Mouse (Mus musculus) ovary, postnatal 10 days (tissue): ENCODE measurements around the gene Mapk10.

Experiments used
- DNase-seq: peaks from one replicate; pipeline ENCODE4 v3.0.0; 2022; ENCODE audit warnings: low spot score

Gene Mapk10

GRCm38 (mm10) chr5:103050319-103050916 lies 160.7 kb downstream of the Mapk10 start:
- DNase-seq: no peak

GRCm38 (mm10) chr5:103048011-103048410 lies 163.1 kb downstream of the Mapk10 start:
- no peak for DNase-seq

GRCm38 (mm10) chr5:103037752-103038151 lies 173.4 kb downstream of the Mapk10 start:
- no peak for DNase-seq

- DNase-seq: peak; percentile 38
These were observed 182.1 kb downstream of the Mapk10 start for GRCm38 (mm10) chr5:103028940-103029621.

- DNase-seq: no peak
These were observed 188.5 kb downstream of the Mapk10 start for GRCm38 (mm10) chr5:103022504-103023172.

- no peak for DNase-seq
These were observed 189.7 kb downstream of the Mapk10 start for GRCm38 (mm10) chr5:103021479-103021878.

- no peak for DNase-seq
These were observed 190.2 kb downstream of the Mapk10 start for GRCm38 (mm10) chr5:103020954-103021353.

- DNase-seq: no peak
These were observed 191.0 kb downstream of the Mapk10 start for GRCm38 (mm10) chr5:103020127-103020526.

GRCm38 (mm10) chr5:103017637-103018036 lies 193.5 kb downstream of the Mapk10 start:
- DNase-seq: no peak

GRCm38 (mm10) chr5:103014309-103014708 lies 196.8 kb downstream of the Mapk10 start:
- DNase-seq: no peak

- DNase-seq: no peak
These were observed 202.2 kb downstream of the Mapk10 start for GRCm38 (mm10) chr5:103008894-103009293.

- no peak for DNase-seq
These were observed 209.0 kb downstream of the Mapk10 start for GRCm38 (mm10) chr5:103002116-103002515.

- DNase-seq: no peak
These were observed 210.6 kb downstream of the Mapk10 start for GRCm38 (mm10) chr5:103000572-103000971.

GRCm38 (mm10) chr5:102998524-102998923 lies 212.6 kb downstream of the Mapk10 start:
- DNase-seq: no peak

- DNase-seq: no peak
These were observed 213.2 kb downstream of the Mapk10 start for GRCm38 (mm10) chr5:102997907-102998306.

- no peak for DNase-seq
These were observed 214.8 kb downstream of the Mapk10 start for GRCm38 (mm10) chr5:102996331-102996730.

GRCm38 (mm10) chr5:102995928-102996327 lies 215.2 kb downstream of the Mapk10 start:
- no peak for DNase-seq

- no peak for DNase-seq
These were observed 217.2 kb downstream of the Mapk10 start for GRCm38 (mm10) chr5:102993951-102994350.

GRCm38 (mm10) chr5:102991691-102992090 lies 219.4 kb downstream of the Mapk10 start:
- DNase-seq: no peak

GRCm38 (mm10) chr5:102978382-102978781 lies 232.8 kb downstream of the Mapk10 start:
- no peak for DNase-seq

GRCm38 (mm10) chr5:102977138-102977537 lies 234.0 kb downstream of the Mapk10 start:
- DNase-seq: no peak

- DNase-seq: no peak
These were observed 234.6 kb downstream of the Mapk10 start for GRCm38 (mm10) chr5:102976540-102976939.

- DNase-seq: no peak
These were observed 236.7 kb downstream of the Mapk10 start for GRCm38 (mm10) chr5:102974400-102974799.
